Mouse (Mus musculus): ENCODE results near the gene Pitpnm3.

The Pitpnm3 gene

GRCm38 (mm10) chr11:72134536-72135382 is 819 bp downstream of the Pitpnm3 start:
- no peak for DNase-seq

- DNase-seq, result no peak
Measured at GRCm38 (mm10) chr11:72133075-72133474, 2.5 kb downstream of the Pitpnm3 start.

GRCm38 (mm10) chr11:72132266-72132665 is 3.3 kb downstream of the Pitpnm3 start:
- DNase-seq, result peak; percentile 62

- no peak for DNase-seq
Measured at GRCm38 (mm10) chr11:72131697-72132096, 3.9 kb downstream of the Pitpnm3 start.

GRCm38 (mm10) chr11:72130905-72131304 is 4.7 kb downstream of the Pitpnm3 start:
- no peak for DNase-seq

- no peak for DNase-seq
Measured at GRCm38 (mm10) chr11:72130472-72130871, 5.1 kb downstream of the Pitpnm3 start.

- no peak for DNase-seq
Measured at GRCm38 (mm10) chr11:72130021-72130420, 5.6 kb downstream of the Pitpnm3 start.

GRCm38 (mm10) chr11:72129032-72129894 is 6.3 kb downstream of the Pitpnm3 start:
- DNase-seq, result no peak

- no peak for DNase-seq
Measured at GRCm38 (mm10) chr11:72127450-72128189, 8.0 kb downstream of the Pitpnm3 start.

- DNase-seq, result no peak
Measured at GRCm38 (mm10) chr11:72125781-72126180, 9.8 kb downstream of the Pitpnm3 start.

GRCm38 (mm10) chr11:72123531-72123930 is 12.0 kb downstream of the Pitpnm3 start:
- no peak for DNase-seq

GRCm38 (mm10) chr11:72120354-72120753 is 15.2 kb downstream of the Pitpnm3 start:
- DNase-seq, result no peak

GRCm38 (mm10) chr11:72118630-72119029 is 16.9 kb downstream of the Pitpnm3 start:
- no peak for DNase-seq

- DNase-seq, result no peak
Measured at GRCm38 (mm10) chr11:72113296-72113695, 22.3 kb downstream of the Pitpnm3 start.

- no peak for DNase-seq
Measured at GRCm38 (mm10) chr11:72110726-72111125, 24.9 kb downstream of the Pitpnm3 start.

GRCm38 (mm10) chr11:72104223-72104622 is 31.4 kb downstream of the Pitpnm3 start:
- no peak for DNase-seq

- no peak for DNase-seq
Measured at GRCm38 (mm10) chr11:72103530-72103929, 32.0 kb downstream of the Pitpnm3 start.

GRCm38 (mm10) chr11:72100996-72101395 is 34.6 kb downstream of the Pitpnm3 start:
- DNase-seq, result no peak

GRCm38 (mm10) chr11:72099181-72099580 is 36.4 kb downstream of the Pitpnm3 start:
- no peak for DNase-seq

GRCm38 (mm10) chr11:72098027-72098426 is 37.6 kb downstream of the Pitpnm3 start:
- no peak for DNase-seq

- no peak for DNase-seq
Measured at GRCm38 (mm10) chr11:72095994-72096393, 39.6 kb downstream of the Pitpnm3 start.

- DNase-seq, result no peak
Measured at GRCm38 (mm10) chr11:72094442-72094841, 41.1 kb downstream of the Pitpnm3 start.

- no peak for DNase-seq
Measured at GRCm38 (mm10) chr11:72092390-72092789, 43.2 kb downstream of the Pitpnm3 start.

Data from right cerebral cortex, postnatal 14 days (tissue).